Mouse (Mus musculus) ES-Bruce4 (cell line): ENCODE results near the gene Psmb8. TPM values are rescaled to one million over a fixed set of nuclear protein-coding genes. Genes with fewer than 3 reads are reported as not detected.

Source experiments
- H3K27ac ChIP-seq: 2 replicates; pipeline ENCODE4 v1.5.1; 2012; ENCODE audit warnings: low read length, inconsistent platforms; ENCODE audit not compliant: insufficient read depth
- H3K27me3 ChIP-seq: 2 replicates; pipeline ENCODE4 v1.6.1; 2012; ENCODE audit warnings: mild to moderate bottlenecking, low read length, inconsistent platforms; ENCODE audit not compliant: control insufficient read depth, poor library complexity, insufficient read depth, severe bottlenecking
- H3K36me3 ChIP-seq: 2 replicates; pipeline ENCODE4 v1.6.1; 2012; ENCODE audit warnings: inconsistent platforms, mild to moderate bottlenecking, low read length, moderate library complexity; ENCODE audit not compliant: control insufficient read depth, poor library complexity, insufficient read depth, severe bottlenecking
- H3K4me1 ChIP-seq: one replicate; pipeline ENCODE4 v1.8.1; 2011; ENCODE audit warnings: low read length; ENCODE audit not compliant: control insufficient read depth, insufficient read depth
- H3K4me3 ChIP-seq: 2 replicates; pipeline ENCODE4 v1.5.1; 2011; ENCODE audit warnings: low read depth, mild to moderate bottlenecking, low read length
- H3K9ac ChIP-seq: 2 replicates; pipeline ENCODE4 v1.6.1; 2012; ENCODE audit warnings: low read depth, mild to moderate bottlenecking, inconsistent platforms; ENCODE audit not compliant: poor library complexity, severe bottlenecking
- H3K9me3 ChIP-seq: replicated peaks from 2 replicates; pipeline ENCODE4 v1.6.1; 2012; ENCODE audit warnings: mild to moderate bottlenecking, low read length, inconsistent platforms; ENCODE audit not compliant: control insufficient read depth, poor library complexity, insufficient read depth, severe bottlenecking
- CTCF ChIP-seq: IDR thresholded peaks from one replicate; pipeline ENCODE4 v1.8.1; 2011; ENCODE audit warnings: low read depth, low read length
- EP300 ChIP-seq: IDR thresholded peaks from 2 replicates; pipeline ENCODE4 v1.6.1; 2011; ENCODE audit warnings: low read depth, low read length; ENCODE audit not compliant: insufficient read depth
- POLR2A ChIP-seq: IDR thresholded peaks from one replicate; pipeline ENCODE4 v1.8.1; 2011; ENCODE audit warnings: low read length; ENCODE audit not compliant: insufficient read depth
- polyA plus RNA-seq: library from polyadenylated mRNA; stranded (reverse); fragments of >200 nt; gene quantifications from 2 replicates; pipeline ENCODE4 v1.2.4, GENCODE M21; 2011; ENCODE audit warnings: low read depth; ENCODE audit not compliant: missing spikeins, insufficient read depth, insufficient read length

Psmb8 gene
- polyA plus RNA-seq, 1 experiment, result 20.5 TPM

GRCm38 (mm10) chr17:34170487-34170876, 27.0 kb upstream of the Psmb8 start:
- H3K36me3 ChIP-seq, result no peaks in the 10 kb centered on the region
- H3K9ac ChIP-seq, result no peak overlapping the region
- peaks cover 5% of the 10 kb centered on the region for H3K9me3 ChIP-seq
- no peak overlapping the region for H3K4me3 ChIP-seq
- H3K27me3 ChIP-seq, result no peaks in the 10 kb centered on the region
- no peak overlapping the region for H3K27ac ChIP-seq
- TF ChIP-seq EP300, result no peak
- no peak for TF ChIP-seq CTCF
- TF ChIP-seq POLR2A, result no peak
- no peaks in the 10 kb centered on the region for H3K4me1 ChIP-seq

GRCm38 (mm10) chr17:34170877-34171498, 26.5 kb upstream of the Psmb8 start:
- Histone ChIP-seq H3K4me1 (no peaks in the 10 kb centered on the region), H3K4me3 (no peak overlapping the region), H3K9me3 (peaks cover 5% of the 10 kb centered on the region), H3K36me3 (no peaks in the 10 kb centered on the region), H3K9ac (no peak overlapping the region), H3K27ac (no peak overlapping the region), H3K27me3 (no peaks in the 10 kb centered on the region)
- TF ChIP-seq EP300, result no peak
- peak; percentile 43 for TF ChIP-seq CTCF

- TF ChIP-seq EP300 (no peak), CTCF (peak; percentile 4)
- Histone ChIP-seq H3K9ac (no peak overlapping the region), H3K36me3 (no peaks in the 10 kb centered on the region), H3K4me1 (no peaks in the 10 kb centered on the region), H3K27me3 (no peaks in the 10 kb centered on the region), H3K9me3 (peaks cover 9% of the 10 kb centered on the region), H3K27ac (no peak overlapping the region), H3K4me3 (no peak overlapping the region)
These were observed 25.0 kb upstream of the Psmb8 start for GRCm38 (mm10) chr17:34172528-34172927.

DNA sequence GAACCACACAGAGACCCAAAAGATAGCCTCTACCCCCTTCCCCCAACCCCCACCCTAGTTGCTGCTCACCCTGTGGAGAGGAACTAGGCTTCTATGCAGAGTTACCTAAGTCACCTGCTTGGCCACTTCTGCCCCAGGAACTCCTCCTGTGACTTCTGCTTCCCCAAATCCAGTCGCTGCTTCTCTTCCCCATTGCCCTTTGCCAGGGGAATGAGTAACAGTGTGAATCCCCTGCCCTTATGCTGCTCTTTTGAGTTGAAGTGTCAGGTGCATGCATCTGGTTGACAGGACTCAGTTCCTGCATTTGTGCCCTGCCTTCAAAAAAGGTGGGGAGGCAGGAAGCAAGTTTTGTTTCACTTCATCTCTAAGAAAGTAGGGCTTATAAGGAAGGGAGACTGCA, 23.4 kb upstream of the Psmb8 start:
- Histone ChIP-seq H3K4me1 (no peaks in the 10 kb centered on the region), H3K9ac (no peak overlapping the region), H3K36me3 (no peaks in the 10 kb centered on the region), H3K27ac (no peak overlapping the region), H3K9me3 (peaks cover 9% of the 10 kb centered on the region), H3K4me3 (no peak overlapping the region), H3K27me3 (no peaks in the 10 kb centered on the region)
- no peak for TF ChIP-seq EP300
- TF ChIP-seq POLR2A, result no peak
- TF ChIP-seq CTCF, result no peak

- H3K27me3 ChIP-seq, result no peaks in the 10 kb centered on the region
- no peak overlapping the region for H3K9ac ChIP-seq
- peaks cover 9% of the 10 kb centered on the region for H3K9me3 ChIP-seq
- no peak overlapping the region for H3K4me3 ChIP-seq
- no peak overlapping the region for H3K27ac ChIP-seq
- H3K36me3 ChIP-seq, result no peaks in the 10 kb centered on the region
- H3K4me1 ChIP-seq, result no peaks in the 10 kb centered on the region
- TF ChIP-seq POLR2A, result no peak
- TF ChIP-seq EP300, result no peak
- no peak for TF ChIP-seq CTCF
These were observed 20.3 kb upstream of the Psmb8 start for GRCm38 (mm10) chr17:34177179-34177578.

DNA sequence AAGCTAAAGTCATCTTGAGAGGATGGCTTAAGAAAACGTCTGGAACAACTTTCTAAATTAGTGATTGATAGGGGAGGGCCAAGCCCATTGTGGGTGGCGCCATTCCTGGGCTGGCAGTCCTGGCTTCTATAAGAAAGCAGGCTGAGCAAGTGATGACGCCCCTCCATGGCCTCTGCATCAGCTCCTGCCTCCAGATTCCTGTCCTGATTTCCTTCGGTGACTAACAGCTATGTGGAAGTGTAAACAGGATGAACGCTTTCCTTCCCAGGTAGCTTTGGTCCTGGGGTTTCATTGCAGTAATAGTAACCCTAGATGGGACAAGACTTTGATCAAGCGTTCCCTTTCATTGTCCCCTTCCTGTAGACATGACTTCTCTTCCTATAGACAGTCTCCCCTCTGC, 18.5 kb upstream of the Psmb8 start:
- no peaks in the 10 kb centered on the region for H3K27me3 ChIP-seq
- H3K9ac ChIP-seq, result no peak overlapping the region
- no peak for TF ChIP-seq EP300
- TF ChIP-seq CTCF, result no peak
- no peak for TF ChIP-seq POLR2A

More for the DNA sequence above, 18.5 kb upstream of the Psmb8 start:
- no peaks in the 10 kb centered on the region for H3K36me3 ChIP-seq
- H3K4me3 ChIP-seq, result no peak overlapping the region
- peaks cover 4% of the 10 kb centered on the region; the same call in 1 of the 2 replicates for H3K9me3 ChIP-seq
- H3K4me1 ChIP-seq, result no peaks in the 10 kb centered on the region
- H3K27ac ChIP-seq, result no peak overlapping the region
